Mouse (Mus musculus): Measurements from ENCODE around the gene Gm2a. TPM values are rescaled to one million over a fixed set of nuclear protein-coding genes. Genes with fewer than 3 reads are reported as not detected.

Gm2a gene
- polyA plus RNA-seq, 1 experiment from 2014 or later: 13.0 TPM

DNA sequence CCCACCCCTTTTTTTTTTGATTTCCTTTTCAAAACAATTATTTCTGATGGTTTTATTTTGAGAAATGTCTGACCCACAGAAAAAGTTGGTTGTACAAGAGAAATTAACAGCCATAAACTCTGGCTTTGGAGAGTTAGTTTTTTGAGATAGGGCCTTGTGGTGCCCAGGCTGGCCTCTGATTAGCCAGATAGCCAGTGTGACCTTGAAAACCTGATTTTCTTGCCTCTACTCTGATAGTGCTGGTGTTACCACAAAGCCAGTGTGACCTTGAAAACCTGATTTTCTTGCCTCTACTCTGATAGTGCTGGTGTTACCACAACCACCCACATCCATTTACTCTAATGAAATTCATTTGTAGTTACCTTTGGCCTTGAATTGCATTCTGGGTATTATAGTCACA, 39.7 kb downstream of the Gm2a start:
- no peak for DNase-seq (ENCODE audit: low spot score)
- no peak overlapping the region for H3K27ac ChIP-seq
- no peaks in the 10 kb centered on the region for H3K36me3 ChIP-seq
- no peaks in the 10 kb centered on the region for H3K27me3 ChIP-seq (ENCODE audit: insufficient read depth, poor library complexity, severe bottlenecking)
- H3K9me3 ChIP-seq: no peaks in the 10 kb centered on the region
- peaks cover 14% of the 10 kb centered on the region; the same call in 1 of the 2 replicates for H3K4me1 ChIP-seq (replicated peaks)
- no peak overlapping the region for H3K4me3 ChIP-seq

DNA sequence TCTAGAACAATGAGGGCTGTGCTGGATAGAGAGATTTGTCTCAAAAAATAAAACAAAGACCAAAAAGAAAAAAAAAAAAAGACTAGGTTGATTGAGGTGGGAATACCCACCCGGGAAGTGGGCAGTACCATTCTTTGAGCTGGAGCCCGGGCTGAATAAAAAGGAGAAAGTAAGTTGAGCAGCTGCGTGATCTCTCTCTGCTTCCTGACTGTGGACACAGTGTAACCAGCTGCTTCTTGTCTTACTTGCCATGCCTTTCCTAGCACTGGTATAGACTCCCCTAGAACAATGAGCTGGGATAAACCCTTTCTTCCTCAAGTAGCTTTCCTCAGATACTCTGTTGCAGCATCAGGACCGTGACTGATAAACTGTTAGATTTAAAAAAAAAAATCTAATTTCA, 43.6 kb downstream of the Gm2a start:
- DNase-seq (ENCODE audit: low spot score): no peak
- WGBS: 91% methylated on average over 4 of the region's 4 CpGs
- Histone ChIP-seq H3K4me3 (no peak overlapping the region), H3K27me3 (ENCODE audit: insufficient read depth, poor library complexity, severe bottlenecking) (no peaks in the 10 kb centered on the region), H3K4me1 (replicated peaks) (peaks cover 14% of the 10 kb centered on the region; the same call in 1 of the 2 replicates), H3K9me3 (no peaks in the 10 kb centered on the region), H3K27ac (no peak overlapping the region), H3K36me3 (no peaks in the 10 kb centered on the region)

DNA sequence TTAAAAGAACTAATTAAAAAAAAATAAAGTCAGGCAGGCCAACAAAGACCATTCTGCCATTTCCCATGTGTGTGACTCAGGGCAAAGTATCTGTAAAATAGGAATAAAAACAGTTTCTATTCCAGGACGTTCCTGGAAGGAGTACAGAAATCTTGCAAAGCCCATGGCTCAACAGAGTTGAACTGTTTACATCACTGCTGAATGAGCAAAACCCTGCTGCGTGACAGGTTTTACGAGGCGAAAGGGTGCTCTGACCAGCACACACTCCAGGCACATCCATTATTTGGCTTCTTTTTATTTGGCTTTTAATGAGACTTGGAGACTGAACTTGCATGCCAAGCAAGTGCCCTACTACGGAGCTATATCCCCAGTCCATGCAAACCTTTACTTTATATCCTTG, 46.1 kb downstream of the Gm2a start:
- Histone ChIP-seq H3K27me3 (ENCODE audit: insufficient read depth, poor library complexity, severe bottlenecking) (no peaks in the 10 kb centered on the region), H3K27ac (no peak overlapping the region), H3K4me1 (replicated peaks) (peaks cover 9% of the 10 kb centered on the region; the same call in 1 of the 2 replicates), H3K4me3 (no peak overlapping the region), H3K9me3 (no peaks in the 10 kb centered on the region), H3K36me3 (no peaks in the 10 kb centered on the region)
- 85% methylated on average over 5 of the region's 5 CpGs for WGBS
- DNase-seq (ENCODE audit: low spot score): no peak

DNA sequence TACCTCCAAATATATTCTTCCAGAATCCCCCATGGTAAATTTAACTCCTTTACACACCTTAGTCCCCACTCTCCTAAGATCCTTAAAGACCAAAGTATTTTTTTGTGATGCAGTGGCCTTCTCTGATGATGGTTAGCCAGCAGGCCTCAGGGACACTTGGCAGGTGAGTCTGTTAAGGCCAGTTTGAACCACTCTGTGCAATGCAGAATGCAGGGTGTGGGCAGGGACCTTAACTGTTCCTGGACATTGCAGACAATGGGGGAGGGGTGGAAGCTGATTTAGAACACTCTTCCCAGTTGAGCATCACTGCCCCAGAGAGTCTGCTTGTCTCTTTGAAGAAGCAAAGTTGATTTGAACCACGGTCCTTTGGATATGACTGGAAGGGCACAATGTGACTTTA, 48.9 kb downstream of the Gm2a start:
- H3K9me3 ChIP-seq: no peaks in the 10 kb centered on the region
- H3K4me3 ChIP-seq: no peak overlapping the region
- H3K27me3 ChIP-seq (ENCODE audit: insufficient read depth, poor library complexity, severe bottlenecking): no peaks in the 10 kb centered on the region
- no peaks in the 10 kb centered on the region for H3K36me3 ChIP-seq
- no peak for DNase-seq (ENCODE audit: low spot score)
- no peaks in the 10 kb centered on the region for H3K4me1 ChIP-seq (replicated peaks)
- WGBS: 66% methylated on average over 1 of the region's 1 CpGs
- no peak overlapping the region for H3K27ac ChIP-seq

DNA sequence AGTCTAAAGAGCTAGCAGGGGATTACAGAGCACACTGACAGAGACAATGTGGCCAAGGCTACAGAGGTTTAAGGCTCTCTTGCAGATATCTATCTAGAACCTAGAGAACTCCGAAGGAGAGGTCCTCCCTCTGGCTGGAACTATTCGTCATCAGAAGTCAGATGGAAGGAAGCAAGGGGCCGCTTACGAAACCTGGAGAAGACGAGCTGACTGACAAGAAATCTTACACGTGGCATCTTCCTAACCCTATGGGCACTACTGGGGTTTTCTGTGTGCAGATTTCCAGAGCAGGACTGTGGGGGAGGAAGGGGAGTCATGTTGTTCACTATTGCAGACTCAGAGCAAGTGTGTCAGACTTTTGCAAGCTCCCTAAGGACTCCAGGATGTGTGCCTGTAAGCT, 49.5 kb downstream of the Gm2a start:
- Histone ChIP-seq H3K4me3 (no peak overlapping the region), H3K27ac (no peak overlapping the region), H3K4me1 (replicated peaks) (no peaks in the 10 kb centered on the region), H3K36me3 (no peaks in the 10 kb centered on the region), H3K27me3 (ENCODE audit: insufficient read depth, poor library complexity, severe bottlenecking) (no peaks in the 10 kb centered on the region), H3K9me3 (no peaks in the 10 kb centered on the region)
- 67% methylated on average over 6 of the region's 6 CpGs for WGBS
- no peak for DNase-seq (ENCODE audit: low spot score)

DNA sequence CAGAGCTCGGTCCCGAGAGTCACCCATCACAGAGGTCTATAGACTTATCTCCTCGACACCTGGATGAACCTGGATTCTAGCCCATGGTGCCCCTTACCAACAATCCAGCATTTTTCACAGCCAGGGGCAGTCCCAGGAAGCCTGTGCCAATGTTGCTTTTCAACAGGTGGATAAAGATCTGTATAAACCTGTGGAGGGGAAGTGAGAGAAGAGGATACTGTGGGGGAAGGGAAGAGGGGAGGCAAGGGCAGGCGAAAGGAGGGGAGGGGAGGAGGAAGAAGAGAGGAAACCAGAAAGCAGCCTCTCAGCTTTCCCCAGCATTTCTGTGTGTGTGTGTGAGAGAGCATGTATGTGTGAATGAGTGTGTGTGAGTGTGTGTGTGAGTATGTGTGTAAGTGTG, 50.5 kb downstream of the Gm2a start:
- Histone ChIP-seq H3K27ac (no peak overlapping the region), H3K27me3 (ENCODE audit: insufficient read depth, poor library complexity, severe bottlenecking) (no peaks in the 10 kb centered on the region), H3K9me3 (no peaks in the 10 kb centered on the region), H3K4me1 (replicated peaks) (no peaks in the 10 kb centered on the region), H3K4me3 (no peak overlapping the region), H3K36me3 (no peaks in the 10 kb centered on the region)
- DNase-seq (ENCODE audit: low spot score): no peak
- WGBS: 90% methylated on average over 4 of the region's 4 CpGs

DNA sequence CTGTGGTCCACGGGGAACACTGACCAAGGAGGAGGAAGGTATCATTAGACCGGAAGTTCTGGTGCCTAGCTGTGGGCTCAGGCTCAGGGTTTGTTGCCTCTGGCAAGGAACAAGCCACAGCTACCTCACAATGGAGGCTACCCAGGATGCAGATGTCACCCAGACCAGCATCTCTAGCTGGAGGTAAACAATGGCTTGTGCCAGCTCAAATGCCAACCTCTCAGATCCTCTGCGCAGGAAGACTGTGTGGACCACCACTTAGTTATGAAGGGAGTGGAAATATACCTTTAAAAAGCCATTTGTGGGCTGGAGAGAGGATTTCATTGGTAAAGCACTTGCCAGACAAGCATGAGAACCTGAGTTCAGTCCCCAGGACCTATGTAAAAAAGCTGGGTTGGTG, 53.7 kb downstream of the Gm2a start, which contains the start of gene Slc36a3:
Slc36a3 (minus strand) TSS at position 101 of the 400 bp plus-strand sequence.
- Histone ChIP-seq H3K27me3 (ENCODE audit: insufficient read depth, poor library complexity, severe bottlenecking) (no peaks in the 10 kb centered on the region), H3K4me1 (replicated peaks) (no peaks in the 10 kb centered on the region), H3K36me3 (no peaks in the 10 kb centered on the region), H3K4me3 (no peak within 1 kb of the TSS), H3K9me3 (no peaks in the 10 kb centered on the region), H3K27ac (no peak within 1 kb of the TSS)
- 83% methylated on average over 3 of the region's 3 CpGs for WGBS
- DNase-seq (ENCODE audit: low spot score): no peak

DNA sequence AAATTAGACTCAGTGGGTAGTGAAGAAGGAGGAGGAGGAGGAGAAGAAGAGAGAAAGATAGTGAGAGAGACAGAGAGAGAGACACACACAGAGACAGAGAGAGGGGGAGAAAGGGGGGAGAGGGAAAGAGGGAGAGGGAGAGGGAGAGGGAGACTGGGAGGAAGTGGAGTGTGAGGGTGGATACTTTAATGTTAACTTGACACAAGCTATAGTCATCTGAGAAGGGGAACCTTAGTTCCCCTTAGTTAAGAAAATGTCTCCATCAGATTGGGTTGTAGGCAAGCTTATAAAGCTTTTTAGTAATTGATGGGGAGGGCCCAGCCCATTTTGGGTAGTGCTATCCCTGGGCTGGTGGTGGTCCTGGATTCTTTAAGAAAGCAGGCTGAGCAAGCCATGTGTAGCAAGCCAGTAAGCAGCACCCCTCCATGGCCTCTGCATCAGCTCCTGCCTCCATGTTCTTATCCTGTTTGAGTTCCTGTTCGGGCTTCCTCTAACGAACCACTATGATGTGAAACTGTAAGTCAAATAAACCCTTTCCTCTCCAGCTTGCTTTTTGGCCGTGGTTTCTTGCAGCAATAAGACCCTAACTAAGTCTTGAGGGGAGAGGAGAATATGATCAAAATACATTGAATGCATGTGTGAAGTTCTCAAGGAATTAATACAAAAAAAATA, 56.6 kb downstream of the Gm2a start:
- Histone ChIP-seq H3K27ac (no peak overlapping the region), H3K4me3 (no peak overlapping the region), H3K4me1 (replicated peaks) (no peaks in the 10 kb centered on the region), H3K36me3 (no peaks in the 10 kb centered on the region), H3K9me3 (no peaks in the 10 kb centered on the region), H3K27me3 (ENCODE audit: insufficient read depth, poor library complexity, severe bottlenecking) (no peaks in the 10 kb centered on the region)
- 77% methylated on average over 3 of the region's 3 CpGs for WGBS
- DNase-seq (ENCODE audit: low spot score): no peak

DNA sequence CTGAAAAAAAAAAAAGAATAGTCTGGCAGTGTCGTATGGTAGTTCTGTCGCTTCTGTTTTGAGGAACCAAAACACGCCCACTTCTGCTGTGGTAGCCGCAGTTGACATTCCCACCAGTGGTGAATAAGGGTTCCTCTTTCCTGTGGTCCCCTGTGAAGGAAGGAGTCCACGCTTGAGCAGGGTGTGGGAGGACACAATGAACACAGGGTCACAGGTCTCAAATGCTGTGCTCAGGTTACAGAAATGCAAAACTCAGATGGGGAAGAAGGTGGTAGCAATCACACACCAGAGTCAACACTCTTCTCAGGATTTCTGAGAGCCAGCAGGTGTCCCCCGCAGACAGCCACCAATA, 57.1 kb downstream of the Gm2a start:
- Histone ChIP-seq H3K9me3 (no peaks in the 10 kb centered on the region), H3K4me3 (no peak overlapping the region), H3K27me3 (ENCODE audit: insufficient read depth, poor library complexity, severe bottlenecking) (no peaks in the 10 kb centered on the region), H3K36me3 (no peaks in the 10 kb centered on the region), H3K4me1 (replicated peaks) (no peaks in the 10 kb centered on the region), H3K27ac (no peak overlapping the region)
- no peak for DNase-seq (ENCODE audit: low spot score)
- WGBS: 75% methylated on average over 6 of the region's 6 CpGs

DNA sequence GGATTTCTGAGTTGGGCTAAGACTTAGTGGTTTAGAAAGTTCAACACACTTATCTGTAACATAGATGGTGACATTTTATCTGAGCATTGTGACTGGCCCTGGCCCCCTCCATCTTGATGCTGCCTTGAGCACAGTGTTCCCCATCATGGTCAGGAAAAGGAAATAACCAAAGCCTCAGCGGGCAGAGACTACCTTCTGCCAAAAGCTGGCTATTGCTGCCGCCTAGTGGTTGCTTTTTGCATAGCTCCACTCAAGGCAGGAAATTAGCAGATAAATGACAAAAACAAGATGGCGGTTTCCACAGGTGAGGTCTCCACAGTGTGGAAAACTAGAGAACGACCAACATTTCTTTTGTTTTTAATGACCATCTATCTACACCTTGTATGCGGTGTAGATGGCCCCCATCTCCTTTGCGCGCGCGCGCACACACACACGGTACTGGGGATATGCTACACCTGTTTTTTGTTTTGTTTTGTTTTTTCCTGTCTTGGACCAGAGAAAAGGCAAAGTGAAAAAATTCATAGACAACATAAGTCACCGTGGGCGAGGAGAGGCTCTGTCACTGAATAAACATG, 61.0 kb downstream of the Gm2a start:
- Histone ChIP-seq H3K36me3 (no peaks in the 10 kb centered on the region), H3K4me3 (no peak overlapping the region), H3K27ac (no peak overlapping the region), H3K4me1 (replicated peaks) (no peaks in the 10 kb centered on the region), H3K9me3 (no peaks in the 10 kb centered on the region), H3K27me3 (ENCODE audit: insufficient read depth, poor library complexity, severe bottlenecking) (no peaks in the 10 kb centered on the region)
- DNase-seq (ENCODE audit: low spot score): peak; percentile 79
- 55% methylated on average over 13 of the region's 13 CpGs for WGBS

Other genes starting within 250 kb of the Gm2a start
- 3.0 and 5.2 TPM in 2 replicates for gene Lyrm7, start 237.2 kb upstream of the Gm2a start, polyA plus RNA-seq (2016; fragmentation: Nextera tagmentation; extraction: Ambion mirVana)
- 626 and 627 TPM in 2 replicates for gene Hint1, start 231.7 kb upstream of the Gm2a start, polyA plus RNA-seq (2016; fragmentation: Nextera tagmentation; extraction: Ambion mirVana)
- gene Gpx3, start 195.7 kb upstream of the Gm2a start, polyA plus RNA-seq (2016; fragmentation: Nextera tagmentation; extraction: Ambion mirVana): 108 and 121 TPM in 2 replicates
- 14.2 and 14.7 TPM in 2 replicates for gene Tnip1, start 135.2 kb upstream of the Gm2a start, polyA plus RNA-seq (2016; fragmentation: Nextera tagmentation; extraction: Ambion mirVana)
- 61.0 and 68.8 TPM in 2 replicates for gene Anxa6, start 64.7 kb upstream of the Gm2a start, polyA plus RNA-seq (2016; fragmentation: Nextera tagmentation; extraction: Ambion mirVana)
- 0.25 and 0.56 TPM in 2 replicates for gene Ccdc69, start 20.0 kb upstream of the Gm2a start, polyA plus RNA-seq (2016; fragmentation: Nextera tagmentation; extraction: Ambion mirVana)
- not detected in 2 replicates for gene Slc36a3, start 53.6 kb downstream of the Gm2a start, polyA plus RNA-seq (2016; fragmentation: Nextera tagmentation; extraction: Ambion mirVana)
- 0.97 and 1.0 TPM in 2 replicates for gene Slc36a2, start 87.0 kb downstream of the Gm2a start, polyA plus RNA-seq (2016; fragmentation: Nextera tagmentation; extraction: Ambion mirVana)
- 1.6 TPM in 2 replicates for gene Slc36a1, start 106.2 kb downstream of the Gm2a start, polyA plus RNA-seq (2016; fragmentation: Nextera tagmentation; extraction: Ambion mirVana)
- gene Fat2, start 238.4 kb downstream of the Gm2a start, polyA plus RNA-seq (2016; fragmentation: Nextera tagmentation; extraction: Ambion mirVana): 0.01 and 0.07 TPM in 2 replicates